Mouse (Mus musculus) urinary bladder, postnatal 36 days (tissue): ENCODE results near the gene Sirt1.
"Not testable (repeated sequence)": the region's sequence is repeated elsewhere in the genome, so short reads cannot be mapped to it uniquely, and the experiment has no call there.

Experiments used
- DNase-seq, 2 experiments: peaks; one replicate each; pipeline ENCODE4 v3.0.0; 2022; ENCODE audit warnings: low spot score in 2 of 2, mixed read lengths in 1 of 2

The Sirt1 gene

DNA sequence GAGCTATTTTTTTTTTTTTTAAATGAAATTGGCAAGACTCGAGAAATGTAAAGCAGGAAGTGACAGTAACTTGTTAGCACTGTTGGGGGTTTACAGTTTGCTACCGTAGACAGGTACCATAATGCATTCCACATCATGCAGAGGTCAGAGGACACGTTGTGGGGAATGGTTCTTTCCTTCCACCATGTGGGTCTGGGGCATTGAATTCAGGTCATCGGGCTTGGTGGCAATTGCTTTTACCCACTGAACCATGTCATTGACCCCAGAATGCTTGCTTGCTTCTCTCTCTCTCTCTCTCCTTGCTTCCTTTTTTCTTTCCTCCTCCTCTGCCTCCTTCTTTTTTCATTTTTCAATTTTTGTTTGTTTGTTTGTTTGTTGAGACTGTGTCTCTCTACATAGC is 7.4 kb upstream of the Sirt1 start:
- no peak for DNase-seq

DNA sequence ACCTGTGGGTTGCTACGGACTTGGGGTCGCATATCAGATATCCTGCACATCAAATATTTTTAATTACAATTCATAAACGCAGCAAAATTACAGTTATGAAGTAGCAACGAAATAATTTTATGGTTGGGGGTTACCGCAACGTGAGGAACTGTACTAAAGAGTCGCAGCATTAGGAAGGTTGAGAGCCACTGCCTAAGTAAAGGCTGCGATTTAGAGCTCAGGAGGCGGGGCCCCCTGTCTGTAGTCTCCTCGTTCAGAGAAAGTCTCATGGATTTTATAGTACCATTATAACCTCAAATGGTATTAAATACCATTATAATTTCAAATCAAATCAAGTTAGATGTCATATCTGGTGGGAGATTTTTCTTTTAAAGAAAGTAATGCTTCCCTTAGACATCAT is 5.5 kb upstream of the Sirt1 start:
- DNase-seq: no peak

DNA sequence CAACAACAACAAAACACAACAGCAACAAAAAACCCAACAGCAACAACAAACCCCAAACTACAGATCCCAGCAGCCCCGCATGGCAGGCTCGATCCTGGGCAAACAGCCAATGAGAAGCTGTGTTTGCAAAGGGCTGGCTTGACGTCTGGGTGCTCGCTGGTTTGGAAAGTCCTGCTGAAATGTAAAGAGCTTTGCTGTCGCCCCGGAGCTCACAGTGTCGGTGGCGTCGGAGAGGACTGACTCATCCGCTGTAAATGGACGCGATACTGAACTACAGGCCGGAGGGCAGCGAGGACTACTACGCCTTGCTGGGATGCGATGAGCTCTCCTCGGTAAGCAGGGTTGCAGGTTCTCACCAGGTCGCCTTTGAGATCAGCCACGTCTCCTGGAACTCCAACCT is 4.9 kb upstream of the Sirt1 start:
- DNase-seq: peak; percentile 68 to 84

- DNase-seq: not testable (repeated sequence)
These were observed 4.4 kb upstream of the Sirt1 start for GRCm38 (mm10) chr10:63385897-63386296.

GRCm38 (mm10) chr10:63382372-63383279 is 1.1 kb upstream of the Sirt1 start, which contains the start of gene Dnajc12:
TSS of gene Dnajc12 (plus strand) at chr10:63382443.
- peak; percentile 60 to 74 for DNase-seq

- DNase-seq: no peak
These were observed 2.4 kb downstream of the Sirt1 start for GRCm38 (mm10) chr10:63378948-63379680.

GRCm38 (mm10) chr10:63377468-63377867 is 4.0 kb downstream of the Sirt1 start:
- peak; percentile 38 to 50 for DNase-seq

DNA sequence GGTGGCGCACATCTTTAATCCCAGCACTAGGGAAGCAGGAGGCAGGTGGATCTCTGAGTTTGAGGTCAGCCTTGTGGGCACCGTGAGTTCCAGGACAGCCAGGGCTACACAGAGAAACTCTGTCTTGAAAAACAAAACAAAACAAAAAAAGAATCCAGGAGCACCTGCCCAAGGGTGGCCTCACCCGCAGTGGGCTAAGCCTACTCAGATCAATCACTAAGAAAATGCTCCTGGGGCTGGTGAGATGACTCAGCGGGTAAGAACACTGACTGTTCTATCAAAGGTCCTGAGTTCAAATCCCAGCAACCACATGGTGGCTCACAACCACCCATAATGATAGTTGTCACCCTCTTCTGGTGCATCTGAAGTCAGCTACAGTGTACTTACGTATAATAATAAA is 5.2 kb downstream of the Sirt1 start:
- DNase-seq: no peak

DNA sequence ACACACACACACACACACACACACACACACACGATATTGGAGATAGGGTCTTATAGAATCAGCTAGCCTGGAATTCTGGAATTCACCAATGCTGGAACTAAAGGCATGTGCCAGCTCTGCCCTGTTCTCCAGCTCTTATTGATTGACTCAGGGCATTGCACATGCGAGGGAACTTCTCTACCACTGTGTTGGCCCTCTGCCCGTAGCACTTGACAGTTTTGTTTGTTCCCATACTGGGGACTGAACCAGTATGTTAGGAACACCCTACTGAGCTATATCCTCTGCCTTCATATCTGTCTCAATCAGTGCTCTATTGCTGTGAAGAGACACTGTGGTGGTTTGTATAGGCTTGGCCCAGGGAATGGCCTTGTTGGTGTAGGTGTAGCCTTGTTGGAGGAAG is 13.5 kb downstream of the Sirt1 start:
- DNase-seq: no peak

DNA sequence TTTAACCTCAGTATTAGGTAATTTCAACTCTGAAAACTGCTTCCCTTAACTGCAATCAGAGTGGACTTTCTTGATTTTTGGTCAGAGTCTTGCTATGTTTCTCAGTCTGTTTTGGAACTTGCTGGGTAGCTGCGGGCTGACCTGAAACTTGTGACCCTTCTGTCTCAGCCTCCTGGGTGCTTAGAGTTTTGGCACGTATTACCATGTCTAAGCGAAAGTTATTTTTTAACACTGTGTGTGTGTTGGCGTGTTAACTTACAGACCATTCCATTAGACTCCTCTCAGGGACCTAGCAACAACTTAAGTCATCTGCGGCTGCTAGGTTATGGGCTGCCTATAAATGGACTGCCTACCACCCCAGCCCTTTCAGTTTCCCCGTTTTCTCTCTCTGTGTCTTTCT is 14.1 kb downstream of the Sirt1 start:
- no peak for DNase-seq

GRCm38 (mm10) chr10:63365918-63366455 is 15.5 kb downstream of the Sirt1 start:
- no peak for DNase-seq

DNA sequence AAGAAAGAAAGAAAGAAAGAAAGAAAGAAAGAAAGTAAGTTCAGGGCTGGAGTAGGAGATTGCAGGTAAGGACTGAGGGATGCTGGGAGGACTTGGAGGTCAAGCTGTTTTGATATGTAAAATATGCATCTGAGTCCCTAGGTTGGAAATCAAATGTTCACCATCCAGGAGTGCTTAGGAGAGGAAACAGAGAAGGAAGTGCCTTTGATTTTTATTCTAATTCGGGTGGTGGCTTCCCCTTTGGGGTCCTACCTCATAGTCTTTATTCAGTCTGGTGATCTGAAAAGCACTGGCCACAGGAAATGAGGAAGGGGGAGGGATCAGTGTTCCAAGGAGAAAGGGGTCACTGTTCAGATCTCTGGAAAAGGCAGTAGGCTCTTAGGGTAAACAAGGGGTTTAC is 21.0 kb downstream of the Sirt1 start:
- no peak for DNase-seq

- DNase-seq: no peak
These were observed 29.4 kb downstream of the Sirt1 start for GRCm38 (mm10) chr10:63352111-63352510.

GRCm38 (mm10) chr10:63351099-63351498 is 30.4 kb downstream of the Sirt1 start:
- not testable (repeated sequence) for DNase-seq

DNA sequence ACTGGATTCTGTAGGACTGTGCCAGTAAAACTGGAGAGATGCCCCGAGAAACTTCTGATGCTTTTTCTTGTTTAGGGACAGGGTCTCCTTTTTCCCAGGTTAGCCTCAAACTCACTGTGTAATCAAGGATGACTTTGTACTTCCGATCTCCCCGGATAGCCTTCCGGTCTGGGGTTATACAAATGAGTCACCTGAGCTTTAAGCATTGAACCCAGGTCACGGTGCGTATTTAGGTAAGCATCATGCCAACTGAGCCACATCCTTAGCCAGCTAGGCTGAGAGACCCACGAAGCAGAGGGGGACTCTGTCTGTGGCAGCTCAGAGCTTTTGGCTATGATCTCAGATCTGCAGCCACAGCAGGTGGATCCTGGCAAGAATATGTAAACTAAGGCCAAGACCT is 30.8 kb downstream of the Sirt1 start:
- no peak for DNase-seq

DNA sequence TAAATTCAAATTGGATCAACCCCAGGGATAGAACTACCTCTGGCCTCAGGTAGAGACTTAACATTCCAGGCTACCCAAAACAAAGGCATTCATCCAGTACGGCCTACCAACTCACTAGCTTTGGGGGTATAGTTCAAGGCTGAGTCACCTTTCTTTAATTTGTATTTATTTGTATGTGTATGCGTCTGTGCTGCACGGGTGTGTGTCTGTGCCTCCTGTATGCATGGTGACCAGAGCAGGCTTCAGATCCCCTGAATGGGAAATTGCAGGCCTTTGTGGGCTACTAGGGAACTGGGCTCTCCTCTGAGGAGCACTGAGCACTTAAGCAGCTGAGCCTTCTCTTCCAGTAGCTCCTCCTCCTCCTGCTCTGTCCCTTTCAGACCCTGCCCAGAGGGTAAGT is 33.2 kb downstream of the Sirt1 start:
- no peak for DNase-seq

DNA sequence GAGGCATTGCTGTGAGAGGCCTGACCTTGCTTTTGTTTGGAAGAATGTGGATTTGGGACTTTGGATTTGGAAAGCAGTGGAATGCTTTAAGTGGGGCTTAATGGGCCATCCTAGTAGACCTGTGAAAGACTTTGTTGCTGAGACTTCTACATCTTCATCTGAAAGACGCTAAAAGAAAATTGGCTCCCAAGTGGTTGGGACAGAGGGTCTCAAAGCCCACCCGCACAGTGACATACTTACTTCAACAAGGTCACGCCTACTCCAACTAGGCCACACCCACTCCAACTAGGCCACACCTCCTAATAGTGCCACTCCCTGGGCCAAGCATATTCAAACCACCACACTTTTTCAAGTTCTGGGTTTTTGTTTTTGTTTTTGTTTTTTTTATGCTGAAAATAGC is 36.8 kb downstream of the Sirt1 start:
- DNase-seq: no peak

DNA sequence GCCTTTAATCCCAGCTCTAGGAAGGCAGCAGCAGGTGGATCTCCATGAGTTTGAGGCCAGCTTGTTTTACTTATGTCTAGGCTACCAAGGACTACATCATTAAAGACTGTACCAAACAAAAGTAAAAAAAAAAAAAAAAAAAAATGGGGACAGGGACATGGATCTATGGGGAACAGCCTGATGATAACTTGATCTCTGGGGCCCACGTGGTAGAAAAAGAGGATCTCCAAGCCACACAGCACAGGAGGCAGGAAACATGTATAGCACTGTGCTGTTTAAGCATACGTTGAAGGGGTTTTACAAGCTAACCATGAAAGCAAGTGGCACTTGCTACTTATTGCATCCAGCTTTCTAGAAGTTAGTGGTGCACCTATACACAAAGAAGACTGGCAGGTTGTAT is 40.2 kb downstream of the Sirt1 start:
- no peak for DNase-seq

DNA sequence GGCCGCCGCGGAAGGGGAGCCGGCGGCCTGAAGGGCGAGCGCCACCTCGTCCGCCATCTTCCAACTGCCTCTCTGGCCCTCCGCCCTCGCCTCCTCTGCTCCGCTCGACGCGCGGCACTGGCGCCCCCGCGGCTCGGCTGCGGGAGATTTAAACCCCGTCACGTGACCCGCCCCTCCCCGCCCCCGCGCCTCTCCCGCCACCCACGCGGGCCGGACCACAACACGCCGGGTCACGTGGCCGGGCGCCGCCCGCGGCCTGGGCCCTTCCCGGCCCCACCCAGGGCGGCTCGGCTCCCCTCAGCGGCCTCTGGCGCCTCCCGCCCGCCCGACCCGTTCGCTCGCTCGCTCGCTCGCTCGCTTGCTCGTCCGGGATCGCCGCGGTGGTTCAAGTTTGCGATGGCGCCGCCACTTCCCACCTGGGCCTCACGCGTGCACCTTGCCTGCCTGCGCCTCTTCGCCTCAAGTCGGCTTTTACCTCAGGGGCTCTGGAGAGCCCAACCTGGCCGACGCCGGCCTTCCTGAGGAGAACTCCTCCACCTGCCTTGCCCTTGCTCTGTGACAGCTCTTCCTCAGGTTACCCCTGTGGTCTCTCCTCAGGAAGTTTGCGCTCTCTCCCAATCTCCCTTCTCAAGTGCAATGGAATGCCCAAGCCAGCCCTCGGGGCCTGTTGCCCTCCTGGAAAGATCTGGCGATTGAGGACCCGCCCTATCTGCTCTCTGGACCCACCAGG is 42.4 kb downstream of the Sirt1 start:
- DNase-seq: peak; percentile 80 to 90

GRCm38 (mm10) chr10:63337951-63338836 is 43.3 kb downstream of the Sirt1 start:
- peak in 1 of 2 experiments; percentile 42 for DNase-seq

- no peak for DNase-seq
These were observed 44.2 kb downstream of the Sirt1 start for GRCm38 (mm10) chr10:63337326-63337725.
